Mouse (Mus musculus): ENCODE data around the gene Klf13. TPM values are rescaled to one million over a fixed set of nuclear protein-coding genes. Genes with fewer than 3 reads are reported as not detected.

Klf13 gene
- 6.0 TPM for polyA plus RNA-seq (2014; fragmentation: Illumina TruSeq; extraction: RNeasy Lipid Tissue Mini Kit (QIAGEN cat#74804); ENCODE audit: low read depth, low replicate concordance)

GRCm38 (mm10) chr7:63938914-63939396 is at the start of gene Klf13:
Gene Klf13 (minus strand): TSS chr7:63938915.

DNA sequence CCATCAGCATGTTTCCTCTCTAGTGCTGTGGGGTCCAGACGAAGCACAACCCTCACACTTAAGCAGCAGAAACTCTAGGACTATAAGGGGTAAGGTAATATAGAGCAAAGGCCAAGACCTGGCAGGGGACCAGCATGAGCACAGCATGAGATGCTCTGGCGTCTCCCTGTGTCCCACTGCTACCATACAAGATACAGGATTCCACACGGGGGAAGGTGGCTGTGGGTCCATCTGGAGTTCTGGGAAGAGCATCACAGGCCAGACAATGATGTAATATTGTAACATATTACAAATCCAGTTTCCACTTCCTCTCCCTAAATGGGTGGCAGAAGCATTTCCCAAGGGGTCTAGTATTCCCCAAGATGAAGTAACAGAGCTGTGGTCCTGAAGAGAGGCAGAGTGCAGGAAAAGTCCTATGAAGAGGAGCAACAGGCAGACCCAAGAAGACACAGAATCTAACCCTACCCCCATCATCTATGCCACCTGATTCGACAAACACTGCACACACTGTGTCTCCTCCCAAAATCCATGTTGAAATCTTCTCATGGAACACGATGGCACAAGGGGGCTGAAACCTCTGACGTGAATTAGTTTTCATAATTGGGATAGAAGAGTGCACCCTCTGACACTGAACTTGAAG is 22.3 kb downstream of the Klf13 start, which contains the start of gene E030018B13Rik:
E030018B13Rik (plus strand) TSS at position 590 of the 640 bp plus-strand sequence.

Other genes with a start within 250 kb of the Klf13 start
- gene E030018B13Rik, start 22.1 kb downstream of the Klf13 start, polyA plus RNA-seq (2014; fragmentation: Illumina TruSeq; extraction: RNeasy Lipid Tissue Mini Kit (QIAGEN cat#74804); ENCODE audit: low read depth, low replicate concordance), result not detected
- gene Trpm1, start 214.9 kb upstream of the Klf13 start, polyA plus RNA-seq (2014; fragmentation: Illumina TruSeq; extraction: RNeasy Lipid Tissue Mini Kit (QIAGEN cat#74804); ENCODE audit: low read depth, low replicate concordance), result not detected

Measured in liver, adult 10 weeks (tissue).